Mouse (Mus musculus): ENCODE measurements around the gene Fev.

DNA sequence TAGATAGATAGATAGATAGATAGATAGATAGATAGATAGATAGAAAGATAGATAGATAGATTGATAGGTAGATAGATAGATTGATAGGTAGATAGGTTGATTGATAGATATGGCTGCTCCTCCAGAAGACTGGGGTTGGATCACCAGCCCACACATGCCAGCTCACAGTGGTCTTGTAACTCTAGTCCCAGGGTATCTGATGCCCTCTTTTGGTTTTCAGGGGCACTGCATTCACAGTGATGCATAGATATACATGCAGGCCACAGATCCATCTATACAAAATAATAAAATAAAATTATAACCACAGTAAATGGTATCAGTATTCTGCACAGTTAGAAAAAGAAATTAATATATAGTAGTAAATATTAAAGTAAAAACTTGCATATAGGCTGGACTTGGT, 23.4 kb downstream of the Fev start:
- TF ChIP-seq CTCF (IDR thresholded peaks at IDR 0.05; ENCODE audit: low read depth, low read length) (no peak), POLR2A (IDR thresholded peaks at IDR 0.05; ENCODE audit: borderline replicate concordance, low read depth, low read length) (no peak)
